Mouse (Mus musculus) adrenal gland, postnatal 25 days (tissue): ENCODE results near the gene Wipi2. TPM values are rescaled to one million over a fixed set of nuclear protein-coding genes. Genes with fewer than 3 reads are reported as not detected.

Source experiments
- total RNA-seq: library from RNA; stranded (reverse); gene quantifications from 2 replicates; pipeline ENCODE4 v1.2.3, GENCODE M21; 2021

Wipi2 gene
- total RNA-seq, 1 experiment from 2014 or later = 98.2 TPM

Other genes starting within 250 kb of the Wipi2 start
- 24.2 and 27.3 TPM in 2 replicates for gene Foxk1, start 226.2 kb upstream of the Wipi2 start, total RNA-seq
- 17.7 and 28.4 TPM in 2 replicates for gene Ap5z1, start 163.8 kb upstream of the Wipi2 start, total RNA-seq
- 0.19 and 0.30 TPM in 2 replicates for gene Papolb, start 97.6 kb upstream of the Wipi2 start, total RNA-seq
- 2.9 and 8.1 TPM in 2 replicates for gene Radil, start 76.6 kb upstream of the Wipi2 start, total RNA-seq
- gene Mmd2, start 18.9 kb upstream of the Wipi2 start, total RNA-seq = 28.5 and 32.3 TPM in 2 replicates
- 15.7 and 21.9 TPM in 2 replicates for gene Slc29a4, start 64.8 kb downstream of the Wipi2 start, total RNA-seq
- gene Tnrc18, start 190.0 kb downstream of the Wipi2 start, total RNA-seq = 114 and 123 TPM in 2 replicates